Mouse (Mus musculus) gastrocnemius, adult 8-10 months (tissue): Measurements from ENCODE around the gene Lnpep. TPM values are rescaled to one million over a fixed set of nuclear protein-coding genes. Genes with fewer than 3 reads are reported as not detected.
"Not testable (repeated sequence)": the region's sequence is repeated elsewhere in the genome, so short reads cannot be mapped to it uniquely, and the experiment has no call there.

Experiments used
- DNase-seq, 2 experiments: peaks; one replicate each; pipeline ENCODE4 v3.0.0; 2022; ENCODE audit warnings: low spot score in 2 of 2
- total RNA-seq, 4 experiments: library from RNA; stranded (reverse); gene quantifications; 2 replicates each; pipeline ENCODE4 v1.2.4; 2022

Gene Lnpep
- total RNA-seq, 4 experiments from 2014 or later: 53.7 to 68.4 (median 63.0) TPM

- DNase-seq: not testable (repeated sequence)
Observed at GRCm38 (mm10) chr17:17496234-17496633, 128.6 kb downstream of the Lnpep start.

GRCm38 (mm10) chr17:17492116-17492515 lies 132.7 kb downstream of the Lnpep start:
- DNase-seq: no peak

DNA sequence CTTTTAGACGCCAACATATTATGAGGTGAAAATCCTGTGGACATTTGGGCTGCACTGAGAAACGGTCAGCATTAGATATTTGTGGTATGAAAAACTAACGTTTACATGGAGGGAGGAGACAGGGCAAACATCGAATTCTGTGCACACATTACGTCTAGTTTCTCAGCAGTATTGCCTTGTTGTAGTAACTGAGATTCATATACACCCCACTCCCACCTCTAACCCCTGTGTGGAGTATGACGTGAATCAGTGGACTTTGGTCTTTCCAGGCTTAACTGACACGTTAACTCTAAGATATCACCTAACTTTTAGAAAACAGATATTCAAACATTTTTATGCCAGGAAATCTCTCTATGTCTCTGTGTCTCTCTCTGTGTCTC lies 133.2 kb downstream of the Lnpep start:
- no peak for DNase-seq

- DNase-seq: no peak
Observed at GRCm38 (mm10) chr17:17490820-17491621, 133.8 kb downstream of the Lnpep start.

- DNase-seq: no peak
Observed at GRCm38 (mm10) chr17:17485789-17486188, 139.1 kb downstream of the Lnpep start.

Other genes starting within 250 kb of the Lnpep start
- under 1 TPM; 0.21 to 0.63 (median 0.51) TPM for gene Lix1, start 222.4 kb downstream of the Lnpep start, total RNA-seq
- gene Vmn2r90, start 78.7 kb upstream of the Lnpep start, total RNA-seq: not detected
- 1 to 10 TPM; 4.5 to 5.4 (median 4.5) TPM for gene Spaca6, start 202.1 kb upstream of the Lnpep start, total RNA-seq
- gene Has1, start 230.2 kb upstream of the Lnpep start, total RNA-seq: under 1 TPM in 3 of 4 experiments, not detected in 1; 0.12 to 0.18 (median 0.13) TPM